Mouse (Mus musculus) cortical plate, adult 2 months (tissue): Measurements from ENCODE around the gene Spata21. TPM values are rescaled to one million over a fixed set of nuclear protein-coding genes. Genes with fewer than 3 reads are reported as not detected.
A peak's percentile ranks its signal among the peaks of the same experiment; 100 is the strongest.

Experiments
- H3K27ac ChIP-seq: fragments of 200-500 bp; 2 replicates; pipeline ENCODE4 v1.5.1; 2012; ENCODE audit warnings: low read length, control low read depth, inconsistent platforms; ENCODE audit not compliant: insufficient read depth
- H3K4me1 ChIP-seq: fragments of 200-500 bp; 2 replicates; pipeline ENCODE4 v1.6.1; 2011; ENCODE audit warnings: low read length; ENCODE audit not compliant: control insufficient read depth, insufficient read depth
- H3K4me3 ChIP-seq: fragments of 200-500 bp; 2 replicates; pipeline ENCODE4 v1.5.1; 2011; ENCODE audit warnings: mild to moderate bottlenecking, low read length, control low read depth; ENCODE audit not compliant: insufficient read depth
- CTCF ChIP-seq: fragments of 200-500 bp; IDR thresholded peaks from 2 replicates; pipeline ENCODE4 v1.5.1; 2011; ENCODE audit warnings: mild to moderate bottlenecking, control low read depth, low read length; ENCODE audit not compliant: insufficient read depth; ENCODE audit errors: extremely low read depth
- POLR2A ChIP-seq: fragments of 200-500 bp; IDR thresholded peaks from 2 replicates; pipeline ENCODE4 v1.6.1; 2011; ENCODE audit warnings: mild to moderate bottlenecking, low read length, control low read depth; ENCODE audit not compliant: insufficient read depth; ENCODE audit errors: extremely low read depth
- polyA plus RNA-seq: library from polyadenylated mRNA; depleted of rRNA; stranded (reverse); fragments of >200 nt; gene quantifications from 2 replicates; pipeline ENCODE4 v1.2.3, GENCODE M21; 2012

The Spata21 gene
- polyA plus RNA-seq, 1 experiment, result 0.71 TPM

GRCm38 (mm10) chr4:141059616-141060425, 28.3 kb upstream of the Spata21 start:
- H3K4me3 ChIP-seq, result peak overlapping the region; percentile 62
- TF ChIP-seq CTCF (no peak), POLR2A (no peak)
- peak overlapping the region; percentile 78 for H3K27ac ChIP-seq
- peaks cover 2% of the 10 kb centered on the region; the same call in 1 of the 2 replicates for H3K4me1 ChIP-seq

DNA sequence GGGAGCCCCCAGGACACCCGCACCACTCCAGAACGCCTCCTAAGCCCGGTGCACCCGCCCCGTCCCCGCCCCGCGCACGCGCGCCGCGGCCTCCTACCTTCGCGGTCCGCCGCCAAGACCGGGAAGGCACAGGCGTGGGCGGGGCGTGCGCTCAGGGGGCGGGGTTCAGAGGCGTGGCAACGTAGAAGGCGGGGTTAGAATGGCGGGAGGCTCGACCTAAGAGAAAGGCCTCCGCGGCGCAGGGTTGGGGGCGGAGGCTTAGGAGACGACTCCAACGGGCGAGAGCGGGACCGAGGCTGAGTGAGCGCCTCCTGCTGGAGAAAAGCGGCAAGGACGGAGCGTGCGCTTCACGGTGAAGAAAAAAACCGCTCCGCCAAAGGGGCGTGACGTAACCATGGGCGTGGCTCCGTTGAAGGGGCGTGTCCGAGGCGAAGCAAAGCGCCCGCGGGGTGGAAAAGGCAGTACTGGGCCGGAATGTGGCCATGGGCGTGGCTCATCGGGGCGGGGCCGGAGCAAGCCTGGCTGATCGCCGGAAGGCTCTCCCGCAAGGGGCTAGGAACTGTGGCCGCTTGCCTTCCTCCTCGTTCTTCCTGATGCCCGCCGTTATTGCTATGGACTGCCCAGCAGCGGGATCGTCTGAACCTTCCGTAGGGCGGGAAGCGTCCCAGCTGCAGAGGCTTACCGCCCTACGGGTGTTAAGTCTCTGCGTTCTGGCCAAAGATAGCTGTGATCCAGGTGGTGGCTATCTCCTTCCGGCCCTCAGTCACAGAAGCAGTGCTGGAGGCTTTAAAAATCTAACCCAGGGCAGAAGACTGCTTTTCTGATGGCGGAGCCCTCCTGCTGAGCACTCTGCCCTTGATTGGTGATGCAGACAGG, 27.5 kb upstream of the Spata21 start, which contains the start of gene Crocc:
Crocc (minus strand) TSS at position 125 of the 876 bp plus-strand sequence.
- Histone ChIP-seq H3K4me1 (peaks cover 2% of the 10 kb centered on the region; the same call in 1 of the 2 replicates), H3K27ac (peak within 1 kb of the TSS; percentile 78), H3K4me3 (peak within 1 kb of the TSS; percentile 62)
- TF ChIP-seq CTCF (peak; percentile 86), POLR2A (peak; percentile 68; the same call in 1 of the 2 replicates)

DNA sequence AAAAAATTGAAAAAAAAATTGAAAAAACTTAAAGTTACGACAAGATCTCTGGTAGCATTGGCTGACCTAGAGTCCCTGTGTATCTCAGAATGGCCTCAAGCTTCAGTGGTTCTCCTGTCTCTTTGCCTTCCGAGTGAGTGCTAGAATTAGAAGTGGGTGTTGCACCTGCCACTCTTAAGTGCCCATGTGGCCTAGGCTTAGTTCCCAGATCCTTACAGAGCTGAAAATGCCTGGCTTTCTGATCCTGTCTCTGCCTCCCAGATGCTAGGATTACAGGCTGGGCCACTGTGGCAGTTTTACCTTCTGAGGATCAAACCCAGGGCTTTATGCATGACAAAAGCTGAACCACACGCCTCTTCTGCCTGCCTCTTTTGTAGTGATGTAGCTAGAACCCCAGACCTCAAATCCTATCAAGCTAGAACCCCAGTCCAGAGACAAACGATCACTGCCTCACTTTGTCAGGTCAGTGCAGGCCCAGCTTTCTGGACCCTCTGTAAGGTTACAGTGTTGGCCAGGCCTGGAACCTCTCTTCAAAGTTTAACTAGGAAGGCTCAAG, 24.0 kb upstream of the Spata21 start:
- no peaks in the 10 kb centered on the region for H3K4me1 ChIP-seq
- TF ChIP-seq CTCF (no peak), POLR2A (no peak)
- H3K4me3 ChIP-seq, result no peak overlapping the region
- no peak overlapping the region for H3K27ac ChIP-seq

- Histone ChIP-seq H3K4me1 (no peaks in the 10 kb centered on the region), H3K4me3 (no peak overlapping the region), H3K27ac (no peak overlapping the region)
- no peak for TF ChIP-seq POLR2A
- TF ChIP-seq CTCF, result peak; percentile 100
Observed at GRCm38 (mm10) chr4:141065123-141065522, 23.0 kb upstream of the Spata21 start.

- Histone ChIP-seq H3K4me1 (no peaks in the 10 kb centered on the region), H3K4me3 (no peak overlapping the region), H3K27ac (no peak overlapping the region)
- no peak for TF ChIP-seq CTCF
- TF ChIP-seq POLR2A, result no peak
Observed at GRCm38 (mm10) chr4:141066709-141067515, 21.2 kb upstream of the Spata21 start.

- no peaks in the 10 kb centered on the region for H3K4me1 ChIP-seq
- no peak overlapping the region for H3K4me3 ChIP-seq
- TF ChIP-seq POLR2A (no peak), CTCF (no peak)
- H3K27ac ChIP-seq, result no peak overlapping the region
Observed at GRCm38 (mm10) chr4:141067516-141068046, 20.6 kb upstream of the Spata21 start.

- no peak for TF ChIP-seq CTCF
- TF ChIP-seq POLR2A, result no peak
- Histone ChIP-seq H3K27ac (no peak overlapping the region), H3K4me3 (no peak overlapping the region), H3K4me1 (no peaks in the 10 kb centered on the region)
Observed at GRCm38 (mm10) chr4:141068655-141069054, 19.5 kb upstream of the Spata21 start.

DNA sequence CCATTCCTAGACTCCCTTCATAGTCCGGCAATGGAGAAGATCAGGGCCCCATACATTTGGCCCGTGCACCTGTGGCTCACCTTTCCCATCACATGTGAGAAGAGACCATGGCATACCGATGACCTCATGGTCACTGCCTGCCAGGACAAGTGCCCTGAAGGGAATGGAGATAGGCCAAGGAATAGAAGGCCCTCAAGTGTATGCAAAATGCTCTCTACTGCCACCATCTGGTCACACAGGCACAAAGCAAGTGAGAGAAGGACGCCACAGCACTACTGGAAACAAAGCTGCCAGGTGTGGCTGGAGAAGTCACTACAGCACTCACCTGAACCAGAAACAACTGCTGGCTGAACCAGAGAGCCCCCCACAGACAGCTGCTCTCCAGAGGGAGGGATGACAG, 18.4 kb upstream of the Spata21 start:
- Histone ChIP-seq H3K27ac (no peak overlapping the region), H3K4me3 (no peak overlapping the region), H3K4me1 (peaks cover 5% of the 10 kb centered on the region; the same call in 1 of the 2 replicates)
- TF ChIP-seq CTCF (peak; percentile 92), POLR2A (no peak)
